Mouse (Mus musculus): ENCODE data around the gene Rilpl1. TPM values are rescaled to one million over a fixed set of nuclear protein-coding genes. Genes with fewer than 3 reads are reported as not detected.

Gene Rilpl1
- polyA plus RNA-seq, 1 experiment from 2014 or later = 30.0 TPM

- Histone ChIP-seq H3K9me3 (ENCODE audit: control insufficient read depth, low read length) (no peaks in the 10 kb centered on the region), H3K4me2 (ENCODE audit: low read depth, severe bottlenecking) (no peak overlapping the region), H3K4me3 (ENCODE audit: low read depth, low read length) (no peak overlapping the region), H3K4me1 (ENCODE audit: control insufficient read depth, insufficient read depth, low read length) (peaks cover 5% of the 10 kb centered on the region; the same call in 1 of the 2 replicates), H3K27me3 (ENCODE audit: control insufficient read depth, insufficient read depth, low read length) (no peaks in the 10 kb centered on the region), H3K9ac (ENCODE audit: low read length) (no peak overlapping the region), H3K27ac (replicated peaks; ENCODE audit: low read depth, low read length) (no peak overlapping the region), H3K36me3 (ENCODE audit: control insufficient read depth, insufficient read depth, low read length) (peaks cover 3% of the 10 kb centered on the region; the same call in 1 of the 2 replicates)
- peak; percentile 35 for DNase-seq (ENCODE audit: low spot score)
- 78% methylated on average over 14 of the region's 16 CpGs for WGBS
- no peak for ATAC-seq (ENCODE audit: insufficient number of reproducible peaks, low FRiP score, low TSS enrichment, low read depth)
Observed at GRCm38 (mm10) chr5:124538813-124539792, 7.9 kb upstream of the Rilpl1 start.

- no peaks in the 10 kb centered on the region for H3K36me3 ChIP-seq (ENCODE audit: control insufficient read depth, insufficient read depth, low read length)
- peaks cover 5% of the 10 kb centered on the region; the same call in 1 of the 2 replicates for H3K4me1 ChIP-seq (ENCODE audit: control insufficient read depth, insufficient read depth, low read length)
- no peak overlapping the region for H3K27ac ChIP-seq (replicated peaks; ENCODE audit: low read depth, low read length)
- peak overlapping the region; percentile 28; the same call in 1 of the 2 replicates for H3K9ac ChIP-seq (ENCODE audit: low read length)
- no peak for ATAC-seq (ENCODE audit: insufficient number of reproducible peaks, low FRiP score, low TSS enrichment, low read depth)
- peak overlapping the region; percentile 5; the same call in 1 of the 2 replicates for H3K4me3 ChIP-seq (ENCODE audit: low read depth, low read length)
- H3K4me2 ChIP-seq (ENCODE audit: low read depth, severe bottlenecking) = peak overlapping the region; percentile 24; the same call in 1 of the 2 replicates
- no peaks in the 10 kb centered on the region for H3K9me3 ChIP-seq (ENCODE audit: control insufficient read depth, low read length)
- WGBS = 6% methylated on average over 17 of the region's 17 CpGs
- peak; percentile 53 for DNase-seq (ENCODE audit: low spot score)
- H3K27me3 ChIP-seq (ENCODE audit: control insufficient read depth, insufficient read depth, low read length) = no peaks in the 10 kb centered on the region
Observed at GRCm38 (mm10) chr5:124536776-124537175, 5.6 kb upstream of the Rilpl1 start.

- no peaks in the 10 kb centered on the region for H3K27me3 ChIP-seq (ENCODE audit: control insufficient read depth, insufficient read depth, low read length)
- 67% methylated on average over 5 of the region's 5 CpGs for WGBS
- H3K4me2 ChIP-seq (ENCODE audit: low read depth, severe bottlenecking) = no peak overlapping the region
- ATAC-seq (ENCODE audit: insufficient number of reproducible peaks, low FRiP score, low TSS enrichment, low read depth) (no peak), DNase-seq (ENCODE audit: low spot score) (no peak)
- H3K4me1 ChIP-seq (ENCODE audit: control insufficient read depth, insufficient read depth, low read length) = peaks cover 8% of the 10 kb centered on the region
- H3K9me3 ChIP-seq (ENCODE audit: control insufficient read depth, low read length) = no peaks in the 10 kb centered on the region
- H3K27ac ChIP-seq (replicated peaks; ENCODE audit: low read depth, low read length) = no peak overlapping the region
- H3K9ac ChIP-seq (ENCODE audit: low read length) = no peak overlapping the region
- no peak overlapping the region for H3K4me3 ChIP-seq (ENCODE audit: low read depth, low read length)
- no peaks in the 10 kb centered on the region for H3K36me3 ChIP-seq (ENCODE audit: control insufficient read depth, insufficient read depth, low read length)
Observed at GRCm38 (mm10) chr5:124535016-124535415, 3.8 kb upstream of the Rilpl1 start.

GRCm38 (mm10) chr5:124532451-124532850 lies 1.3 kb upstream of the Rilpl1 start:
- Histone ChIP-seq H3K9me3 (ENCODE audit: control insufficient read depth, low read length) (no peaks in the 10 kb centered on the region), H3K27ac (replicated peaks; ENCODE audit: low read depth, low read length) (no peak overlapping the region; the same call in 1 of the 2 replicates), H3K36me3 (ENCODE audit: control insufficient read depth, insufficient read depth, low read length) (no peaks in the 10 kb centered on the region), H3K27me3 (ENCODE audit: control insufficient read depth, insufficient read depth, low read length) (no peaks in the 10 kb centered on the region), H3K4me3 (ENCODE audit: low read depth, low read length) (no peak overlapping the region; the same call in 1 of the 2 replicates), H3K4me1 (ENCODE audit: control insufficient read depth, insufficient read depth, low read length) (peaks cover 25% of the 10 kb centered on the region), H3K4me2 (ENCODE audit: low read depth, severe bottlenecking) (no peak overlapping the region), H3K9ac (ENCODE audit: low read length) (no peak overlapping the region)
- WGBS = 46% methylated on average over 7 of the region's 7 CpGs
- ATAC-seq (ENCODE audit: insufficient number of reproducible peaks, low FRiP score, low TSS enrichment, low read depth) = no peak
- peak; percentile 51 for DNase-seq (ENCODE audit: low spot score)

GRCm38 (mm10) chr5:124531583-124531930 lies 366 bp upstream of the Rilpl1 start:
- Histone ChIP-seq H3K9ac (ENCODE audit: low read length) (peak overlapping the region; percentile 78), H3K4me2 (ENCODE audit: low read depth, severe bottlenecking) (peak overlapping the region; percentile 72), H3K27me3 (ENCODE audit: control insufficient read depth, insufficient read depth, low read length) (no peaks in the 10 kb centered on the region), H3K27ac (replicated peaks; ENCODE audit: low read depth, low read length) (peak overlapping the region; percentile 38; the same call in 1 of the 2 replicates), H3K4me3 (ENCODE audit: low read depth, low read length) (peak overlapping the region; percentile 84), H3K9me3 (ENCODE audit: control insufficient read depth, low read length) (no peaks in the 10 kb centered on the region), H3K36me3 (ENCODE audit: control insufficient read depth, insufficient read depth, low read length) (no peaks in the 10 kb centered on the region), H3K4me1 (ENCODE audit: control insufficient read depth, insufficient read depth, low read length) (peaks cover 25% of the 10 kb centered on the region)
- WGBS = 10% methylated on average over 14 of the region's 14 CpGs
- DNase-seq (ENCODE audit: low spot score) = no peak
- no peak; the same call in 1 of the 2 replicates for ATAC-seq (ENCODE audit: insufficient number of reproducible peaks, low FRiP score, low TSS enrichment, low read depth)

GRCm38 (mm10) chr5:124529697-124530096 lies 1.5 kb downstream of the Rilpl1 start:
- no peak overlapping the region for H3K9ac ChIP-seq (ENCODE audit: low read length)
- peak overlapping the region; percentile 72 for H3K4me2 ChIP-seq (ENCODE audit: low read depth, severe bottlenecking)
- DNase-seq (ENCODE audit: low spot score) = no peak
- H3K27ac ChIP-seq (replicated peaks; ENCODE audit: low read depth, low read length) = no peak overlapping the region
- peaks cover 25% of the 10 kb centered on the region for H3K4me1 ChIP-seq (ENCODE audit: control insufficient read depth, insufficient read depth, low read length)
- H3K27me3 ChIP-seq (ENCODE audit: control insufficient read depth, insufficient read depth, low read length) = no peaks in the 10 kb centered on the region
- H3K36me3 ChIP-seq (ENCODE audit: control insufficient read depth, insufficient read depth, low read length) = no peaks in the 10 kb centered on the region
- no peaks in the 10 kb centered on the region for H3K9me3 ChIP-seq (ENCODE audit: control insufficient read depth, low read length)
- no peak for ATAC-seq (ENCODE audit: insufficient number of reproducible peaks, low FRiP score, low TSS enrichment, low read depth)
- WGBS = 55% methylated on average over 8 of the region's 8 CpGs
- peak overlapping the region; percentile 84 for H3K4me3 ChIP-seq (ENCODE audit: low read depth, low read length)

- ATAC-seq (ENCODE audit: insufficient number of reproducible peaks, low FRiP score, low TSS enrichment, low read depth) (no peak), DNase-seq (ENCODE audit: low spot score) (no peak)
- Histone ChIP-seq H3K4me2 (ENCODE audit: low read depth, severe bottlenecking) (peak overlapping the region; percentile 72), H3K4me1 (ENCODE audit: control insufficient read depth, insufficient read depth, low read length) (peaks cover 25% of the 10 kb centered on the region), H3K9me3 (ENCODE audit: control insufficient read depth, low read length) (no peaks in the 10 kb centered on the region), H3K36me3 (ENCODE audit: control insufficient read depth, insufficient read depth, low read length) (no peaks in the 10 kb centered on the region), H3K27me3 (ENCODE audit: control insufficient read depth, insufficient read depth, low read length) (no peaks in the 10 kb centered on the region), H3K4me3 (ENCODE audit: low read depth, low read length) (peak overlapping the region; percentile 84), H3K9ac (ENCODE audit: low read length) (peak overlapping the region; percentile 49; the same call in 1 of the 2 replicates), H3K27ac (replicated peaks; ENCODE audit: low read depth, low read length) (peak overlapping the region; percentile 21; the same call in 1 of the 2 replicates)
- WGBS = 12% methylated on average over 8 of the region's 8 CpGs
Observed at GRCm38 (mm10) chr5:124529191-124529651, 2.0 kb downstream of the Rilpl1 start.

- Histone ChIP-seq H3K9ac (ENCODE audit: low read length) (peak overlapping the region; percentile 49; the same call in 1 of the 2 replicates), H3K4me2 (ENCODE audit: low read depth, severe bottlenecking) (peak overlapping the region; percentile 72), H3K27ac (replicated peaks; ENCODE audit: low read depth, low read length) (peak overlapping the region; percentile 21; the same call in 1 of the 2 replicates), H3K4me3 (ENCODE audit: low read depth, low read length) (peak overlapping the region; percentile 84), H3K4me1 (ENCODE audit: control insufficient read depth, insufficient read depth, low read length) (peaks cover 25% of the 10 kb centered on the region), H3K27me3 (ENCODE audit: control insufficient read depth, insufficient read depth, low read length) (no peaks in the 10 kb centered on the region), H3K9me3 (ENCODE audit: control insufficient read depth, low read length) (no peaks in the 10 kb centered on the region), H3K36me3 (ENCODE audit: control insufficient read depth, insufficient read depth, low read length) (no peaks in the 10 kb centered on the region; the same call in 1 of the 2 replicates)
- ATAC-seq (ENCODE audit: insufficient number of reproducible peaks, low FRiP score, low TSS enrichment, low read depth) (no peak), DNase-seq (ENCODE audit: low spot score) (no peak)
- 42% methylated on average over 9 of the region's 9 CpGs for WGBS
Observed at GRCm38 (mm10) chr5:124528791-124529190, 2.4 kb downstream of the Rilpl1 start.
